Mouse (Mus musculus) heart, postnatal 0 days (tissue): ENCODE results near the gene Dusp16.

ENCODE experiments used
- CTCF ChIP-seq: IDR thresholded peaks from 2 replicates; pipeline ENCODE4 v1.5.1; 2016; ENCODE audit warnings: antibody characterized with exemption, control low read depth, low read depth
- EP300 ChIP-seq: IDR thresholded peaks from 2 replicates; pipeline ENCODE4 v1.6.1; 2016; ENCODE audit warnings: antibody characterized with exemption, low read depth

DNA sequence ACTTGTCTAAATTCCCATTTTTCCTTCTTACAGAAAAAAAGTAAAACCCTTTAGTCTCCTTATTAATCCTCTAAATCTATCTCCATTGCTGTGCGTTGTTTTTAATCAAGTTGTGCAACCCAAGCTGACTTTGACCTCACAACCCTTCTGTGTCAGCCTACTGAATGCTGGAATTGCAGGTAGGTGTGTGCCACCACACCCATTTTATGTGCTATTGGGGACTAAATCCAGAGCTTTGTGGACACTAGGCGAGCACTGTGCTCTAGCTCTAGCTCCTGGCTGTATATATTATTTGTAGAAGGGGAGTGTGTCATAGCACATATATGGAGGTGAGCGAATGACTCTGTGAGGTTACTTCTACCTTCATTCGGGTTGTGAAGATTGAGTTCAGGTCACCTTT lies 41.3 kb downstream of the Dusp16 start:
- TF ChIP-seq CTCF (no peak), EP300 (no peak)
